Mouse (Mus musculus) limb, embryonic 14.5 days (tissue): Measurements from ENCODE around the gene Mthfd1l. TPM values are rescaled to one million over a fixed set of nuclear protein-coding genes. Genes with fewer than 3 reads are reported as not detected.

Source experiments
- ATAC-seq: fragments of 200-750 bp; cut with Nextera tagmentation; 2 replicates; pipeline ENCODE4 v1.8.0; 2017; ENCODE audit warnings: low read depth, moderate number of reproducible peaks, moderate TSS enrichment; ENCODE audit not compliant: low FRiP score
- DNase-seq: peaks from one replicate; pipeline ENCODE4 v3.0.0-alpha.2; 2015; ENCODE audit warnings: low spot score
- H3K27ac ChIP-seq: fragments of 300-500 bp; sonication (generic); replicated peaks from 2 replicates; pipeline ENCODE4 v1.5.1; 2014; ENCODE audit warnings: low read depth, mild to moderate bottlenecking, low read length, moderate library complexity, mixed read lengths
- H3K27me3 ChIP-seq: fragments of 300-500 bp; sonication (generic); 2 replicates; pipeline ENCODE4 v1.6.1; 2014; ENCODE audit warnings: low read length, mixed read lengths; ENCODE audit not compliant: control insufficient read depth, insufficient read depth
- H3K36me3 ChIP-seq: fragments of 300-500 bp; sonication (generic); 2 replicates; pipeline ENCODE4 v1.6.1; 2014; ENCODE audit warnings: mild to moderate bottlenecking, low read length, moderate library complexity, mixed read lengths; ENCODE audit not compliant: control insufficient read depth, insufficient read depth
- H3K4me1 ChIP-seq: fragments of 300-500 bp; sonication (generic); 2 replicates; pipeline ENCODE4 v1.6.1; 2014; ENCODE audit warnings: antibody characterized with exemption, low read length, mixed read lengths; ENCODE audit not compliant: control insufficient read depth, insufficient read depth
- H3K4me2 ChIP-seq: fragments of 300-500 bp; sonication (generic); replicated peaks from 2 replicates; pipeline ENCODE4 v1.6.1; 2014; ENCODE audit warnings: low read depth, mild to moderate bottlenecking, low read length, moderate library complexity; ENCODE audit not compliant: severe bottlenecking
- H3K4me3 ChIP-seq: fragments of 300-500 bp; sonication (generic); replicated peaks from 2 replicates; pipeline ENCODE4 v1.5.1; 2014; ENCODE audit warnings: low read length
- H3K9ac ChIP-seq: fragments of 300-500 bp; sonication (generic); 2 replicates; pipeline ENCODE4 v1.6.1; 2014; ENCODE audit warnings: mild to moderate bottlenecking, low read depth, low read length, moderate library complexity; ENCODE audit not compliant: severe bottlenecking
- H3K9me3 ChIP-seq: fragments of 300-500 bp; sonication (generic); 2 replicates; pipeline ENCODE4 v1.6.1; 2016; ENCODE audit warnings: low read length; ENCODE audit not compliant: control insufficient read depth
- POLR2A ChIP-seq: fragments of 200-500 bp; IDR thresholded peaks from 2 replicates; pipeline ENCODE4 v1.8.0; 2012; ENCODE audit warnings: inconsistent platforms, mild to moderate bottlenecking, moderate library complexity, borderline replicate concordance; ENCODE audit not compliant: insufficient read depth, insufficient read length; ENCODE audit errors: extremely low read depth
- WGBS: fragments of 180-500 bp; shearing (Covaris S2); extraction: QIAGEN DNeasy Blood & Tissue Kit; methylation state at CpG from one replicate; pipeline ENCODE4 v1.1.7; 2014; 5-methylcytosine and 5-hydroxymethylcytosine counted together
- polyA plus RNA-seq, 2 experiments: library from polyadenylated mRNA; depleted of rRNA in 1 of 2; stranded (reverse) in 1 of 2; unstranded in 1 of 2; fragments of >200 nt; fragmentation: Nextera tagmentation in 1 of 2; extraction: Ambion mirVana in 1 of 2; gene quantifications; 2 replicates each; pipeline versions ENCODE4 v1.2.1 to v1.2.3; 2012 to 2014

Gene Mthfd1l
- polyA plus RNA-seq, 2 experiments: 10.2 to 10.4 TPM

- DNase-seq (no peak), ATAC-seq (no peak)
- Histone ChIP-seq H3K27ac (no peak overlapping the region), H3K9ac (no peak overlapping the region), H3K9me3 (no peaks in the 10 kb centered on the region), H3K4me1 (peaks cover 5% of the 10 kb centered on the region; the same call in 1 of the 2 replicates), H3K4me2 (no peak overlapping the region), H3K36me3 (0 out of 2 replicates have a peak, but pooled peaks cover 4% of the 10 kb centered on the region), H3K4me3 (no peak overlapping the region), H3K27me3 (no peaks in the 10 kb centered on the region)
- TF ChIP-seq POLR2A: no peak
- WGBS: 67% methylated on average over 10 of the region's 10 CpGs
These were observed 133.0 kb downstream of the Mthfd1l start for GRCm38 (mm10) chr10:4105676-4106528.

GRCm38 (mm10) chr10:4107661-4108338, 134.9 kb downstream of the Mthfd1l start:
- Histone ChIP-seq H3K4me3 (no peak overlapping the region), H3K9ac (no peak overlapping the region), H3K27me3 (no peaks in the 10 kb centered on the region), H3K36me3 (0 out of 2 replicates have a peak, but pooled peaks cover 4% of the 10 kb centered on the region), H3K9me3 (no peaks in the 10 kb centered on the region), H3K4me2 (no peak overlapping the region), H3K4me1 (peaks cover 5% of the 10 kb centered on the region; the same call in 1 of the 2 replicates), H3K27ac (no peak overlapping the region)
- TF ChIP-seq POLR2A: no peak
- WGBS: 51% methylated on average over 7 of the region's 7 CpGs
- ATAC-seq (peak; percentile 77), DNase-seq (peak; percentile 70)

GRCm38 (mm10) chr10:4108462-4108861, 135.5 kb downstream of the Mthfd1l start:
- peaks cover 5% of the 10 kb centered on the region; the same call in 1 of the 2 replicates for H3K4me1 ChIP-seq
- H3K27me3 ChIP-seq: no peaks in the 10 kb centered on the region
- H3K4me3 ChIP-seq: no peak overlapping the region
- 68% methylated on average over 9 of the region's 9 CpGs for WGBS
- H3K9ac ChIP-seq: no peak overlapping the region
- H3K27ac ChIP-seq: no peak overlapping the region
- ATAC-seq (no peak), DNase-seq (no peak)
- TF ChIP-seq POLR2A: no peak
- no peak overlapping the region for H3K4me2 ChIP-seq
- H3K9me3 ChIP-seq: no peaks in the 10 kb centered on the region
- H3K36me3 ChIP-seq: 0 out of 2 replicates have a peak, but pooled peaks cover 4% of the 10 kb centered on the region

GRCm38 (mm10) chr10:4111095-4111794, 138.3 kb downstream of the Mthfd1l start:
- DNase-seq: no peak
- WGBS: 82% methylated on average over 19 of the region's 19 CpGs
- no peak overlapping the region for H3K27ac ChIP-seq

GRCm38 (mm10) chr10:4111795-4112139, 138.8 kb downstream of the Mthfd1l start:
- Histone ChIP-seq H3K4me1 (peaks cover 6% of the 10 kb centered on the region; the same call in 1 of the 2 replicates), H3K27ac (no peak overlapping the region), H3K27me3 (no peaks in the 10 kb centered on the region), H3K9me3 (no peaks in the 10 kb centered on the region), H3K4me3 (no peak overlapping the region), H3K36me3 (no peaks in the 10 kb centered on the region), H3K9ac (no peak overlapping the region), H3K4me2 (no peak overlapping the region)
- 76% methylated on average over 8 of the region's 8 CpGs for WGBS
- no peak for DNase-seq
- TF ChIP-seq POLR2A: no peak
- ATAC-seq: no peak

More at GRCm38 (mm10) chr10:4111095-4111794, 138.3 kb downstream of the Mthfd1l start:
- Histone ChIP-seq H3K4me2 (no peak overlapping the region), H3K27me3 (no peaks in the 10 kb centered on the region), H3K9me3 (no peaks in the 10 kb centered on the region), H3K36me3 (no peaks in the 10 kb centered on the region), H3K9ac (no peak overlapping the region), H3K4me3 (no peak overlapping the region), H3K4me1 (peaks cover 5% of the 10 kb centered on the region; the same call in 1 of the 2 replicates)
- no peak for ATAC-seq
- no peak for TF ChIP-seq POLR2A
